Mouse (Mus musculus) ES-E14 (cell line): ENCODE data around the gene Wdr24.

Experiments
- MAFK ChIP-seq: IDR thresholded peaks from 2 replicates; pipeline ENCODE4 v1.6.1; 2014; ENCODE audit warnings: mild to moderate bottlenecking, low read depth, low read length, inconsistent platforms; ENCODE audit not compliant: insufficient read depth
- ZNF384 ChIP-seq: IDR thresholded peaks from 2 replicates; pipeline ENCODE4 v1.6.1; 2012; ENCODE audit warnings: low read depth, low read length, inconsistent platforms

DNA sequence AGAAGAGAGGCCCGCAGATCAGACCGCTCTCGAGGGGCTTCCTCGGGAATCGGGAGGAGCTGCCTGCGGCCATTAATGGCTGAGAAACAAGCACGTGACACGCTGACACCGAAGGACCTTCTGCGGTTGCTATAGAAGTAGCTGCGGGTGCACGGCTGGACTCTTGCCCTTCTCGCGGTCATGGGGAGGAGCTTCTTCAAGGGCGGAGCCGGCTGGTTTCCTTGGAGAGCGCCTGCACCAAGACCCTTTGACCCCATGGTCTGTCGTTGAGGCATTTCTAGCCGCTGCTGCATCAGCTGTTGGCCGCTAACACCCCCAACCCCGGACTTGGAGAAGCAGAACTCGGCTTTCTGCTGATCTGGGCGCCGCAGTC is 9.8 kb downstream of the Wdr24 start, which contains the start of gene Stub1:
- TF ChIP-seq ZNF384 (no peak), MAFK (no peak)
